Mouse (Mus musculus) forebrain, postnatal 0 days (tissue): ENCODE measurements around the gene Ttc39b. TPM values are rescaled to one million over a fixed set of nuclear protein-coding genes. Genes with fewer than 3 reads are reported as not detected.

Experiments used
- ATAC-seq: fragments of 200-750 bp; cut with Nextera tagmentation; 2 replicates; pipeline ENCODE4 v1.8.0; 2017; ENCODE audit warnings: mild to moderate bottlenecking, moderate library complexity
- DNase-seq: peaks from one replicate; pipeline ENCODE4 v3.0.0-alpha.2; 2015
- H3K27ac ChIP-seq: fragments of 300-500 bp; sonication (generic); 2 replicates; pipeline ENCODE4 v1.5.1; 2014; ENCODE audit warnings: low read depth, mild to moderate bottlenecking, antibody characterized with exemption, low read length, moderate library complexity, mixed read lengths
- H3K27me3 ChIP-seq: fragments of 300-500 bp; sonication (generic); 2 replicates; pipeline ENCODE4 v1.6.1; 2014; ENCODE audit warnings: mild to moderate bottlenecking, low read length, mixed read lengths; ENCODE audit not compliant: insufficient read depth
- H3K36me3 ChIP-seq: fragments of 300-500 bp; sonication (generic); 2 replicates; pipeline ENCODE4 v1.6.1; 2014; ENCODE audit warnings: mild to moderate bottlenecking, moderate library complexity; ENCODE audit not compliant: insufficient read depth
- H3K4me1 ChIP-seq: fragments of 300-500 bp; sonication (generic); 2 replicates; pipeline ENCODE4 v1.6.1; 2014; ENCODE audit warnings: antibody characterized with exemption; ENCODE audit not compliant: insufficient read depth
- H3K4me2 ChIP-seq: fragments of 300-500 bp; sonication (generic); 2 replicates; pipeline ENCODE4 v1.6.1; 2014; ENCODE audit warnings: low read depth, mild to moderate bottlenecking, moderate library complexity
- H3K4me3 ChIP-seq: fragments of 300-500 bp; sonication (generic); 2 replicates; pipeline ENCODE4 v1.5.1; 2014; ENCODE audit warnings: low read depth, low read length, mixed read lengths
- H3K9ac ChIP-seq: fragments of 300-500 bp; sonication (generic); 2 replicates; pipeline ENCODE4 v1.6.1; 2014; ENCODE audit warnings: mild to moderate bottlenecking
- H3K9me3 ChIP-seq: fragments of 300-500 bp; sonication (generic); 2 replicates; pipeline ENCODE4 v1.6.1; 2016; ENCODE audit warnings: low read length
- CTCF ChIP-seq: sonication (generic); IDR thresholded peaks from 2 replicates; pipeline ENCODE4 v1.5.1; 2016; ENCODE audit warnings: antibody characterized with exemption, control low read depth, low read depth
- WGBS: fragments of 180-500 bp; shearing (Covaris S2); extraction: QIAGEN DNeasy Blood & Tissue Kit; methylation state at CpG from one replicate; pipeline ENCODE4 v1.1.7; 2014; 5-methylcytosine and 5-hydroxymethylcytosine counted together
- polyA plus RNA-seq: library from polyadenylated mRNA; unstranded; fragments of >200 nt; fragmentation: Nextera tagmentation; extraction: Ambion mirVana; gene quantifications from 2 replicates; pipeline ENCODE4 v1.2.1, GENCODE M21; 2015
- total RNA-seq: library from RNA; depleted of rRNA; stranded (reverse); fragments of >200 nt; gene quantifications from 2 replicates; pipeline ENCODE4 v1.2.3, GENCODE M21; 2014

Gene Ttc39b
- total and polyA plus RNA-seq, 2 experiments from 2014 or later = 4.6 to 20.3 TPM

- no peak for ATAC-seq
- 39% methylated on average over 1 of the region's 1 CpGs for WGBS
- Histone ChIP-seq H3K4me3 (no peak overlapping the region), H3K36me3 (no peaks in the 10 kb centered on the region), H3K27ac (no peak overlapping the region), H3K9me3 (no peaks in the 10 kb centered on the region), H3K9ac (no peak overlapping the region), H3K4me1 (no peaks in the 10 kb centered on the region), H3K4me2 (no peak overlapping the region), H3K27me3 (no peaks in the 10 kb centered on the region)
- no peak for DNase-seq
- no peak for TF ChIP-seq CTCF
These were observed 136.7 kb downstream of the Ttc39b start for GRCm38 (mm10) chr4:83187324-83187723.

GRCm38 (mm10) chr4:83186448-83186847 is 137.6 kb downstream of the Ttc39b start:
- ATAC-seq = no peak
- Histone ChIP-seq H3K9me3 (no peaks in the 10 kb centered on the region), H3K36me3 (no peaks in the 10 kb centered on the region), H3K27ac (no peak overlapping the region), H3K4me2 (no peak overlapping the region), H3K9ac (no peak overlapping the region), H3K27me3 (no peaks in the 10 kb centered on the region), H3K4me3 (no peak overlapping the region), H3K4me1 (no peaks in the 10 kb centered on the region)
- no peak for TF ChIP-seq CTCF
- no peak for DNase-seq
- WGBS = 36% methylated on average over 6 of the region's 6 CpGs

GRCm38 (mm10) chr4:83183288-83183930 is 140.6 kb downstream of the Ttc39b start:
- 32% methylated on average over 9 of the region's 9 CpGs for WGBS
- Histone ChIP-seq H3K4me3 (no peak overlapping the region), H3K27me3 (no peaks in the 10 kb centered on the region), H3K4me2 (no peak overlapping the region), H3K27ac (no peak overlapping the region), H3K9me3 (no peaks in the 10 kb centered on the region), H3K9ac (no peak overlapping the region), H3K4me1 (no peaks in the 10 kb centered on the region), H3K36me3 (no peaks in the 10 kb centered on the region)
- ATAC-seq = peak; percentile 93
- peak; percentile 93 for TF ChIP-seq CTCF
- peak; percentile 88 for DNase-seq

- Histone ChIP-seq H3K4me3 (no peak overlapping the region), H3K4me2 (no peak overlapping the region), H3K9ac (no peak overlapping the region), H3K27me3 (no peaks in the 10 kb centered on the region), H3K27ac (no peak overlapping the region), H3K4me1 (no peaks in the 10 kb centered on the region), H3K9me3 (no peaks in the 10 kb centered on the region), H3K36me3 (no peaks in the 10 kb centered on the region)
- 47% methylated on average over 8 of the region's 8 CpGs for WGBS
- no peak for TF ChIP-seq CTCF
- no peak for ATAC-seq
- DNase-seq = no peak
These were observed 141.6 kb downstream of the Ttc39b start for GRCm38 (mm10) chr4:83182178-83183068.

GRCm38 (mm10) chr4:83177471-83177870 is 146.6 kb downstream of the Ttc39b start:
- Histone ChIP-seq H3K4me1 (no peaks in the 10 kb centered on the region), H3K9me3 (no peaks in the 10 kb centered on the region), H3K9ac (no peak overlapping the region), H3K36me3 (no peaks in the 10 kb centered on the region), H3K27ac (no peak overlapping the region), H3K4me2 (no peak overlapping the region), H3K27me3 (no peaks in the 10 kb centered on the region), H3K4me3 (no peak overlapping the region)
- no peak for TF ChIP-seq CTCF
- no peak for ATAC-seq
- WGBS = 96% methylated on average over 2 of the region's 2 CpGs
- no peak for DNase-seq

- DNase-seq = no peak
- H3K4me1 ChIP-seq = no peaks in the 10 kb centered on the region
- H3K9ac ChIP-seq = no peak overlapping the region
- WGBS = 64% methylated on average over 8 of the region's 8 CpGs
- H3K27ac ChIP-seq = no peak overlapping the region
- no peaks in the 10 kb centered on the region for H3K27me3 ChIP-seq
- H3K4me2 ChIP-seq = no peak overlapping the region
- ATAC-seq = no peak
- H3K9me3 ChIP-seq = no peaks in the 10 kb centered on the region
- no peaks in the 10 kb centered on the region for H3K36me3 ChIP-seq
- H3K4me3 ChIP-seq = no peak overlapping the region
- no peak for TF ChIP-seq CTCF
These were observed 149.1 kb downstream of the Ttc39b start for GRCm38 (mm10) chr4:83174946-83175345.

GRCm38 (mm10) chr4:83172278-83172677 is 151.8 kb downstream of the Ttc39b start:
- WGBS = 24% methylated on average over 3 of the region's 3 CpGs
- no peaks in the 10 kb centered on the region for H3K4me1 ChIP-seq
- H3K36me3 ChIP-seq = no peaks in the 10 kb centered on the region
- peak overlapping the region; percentile 9; the same call in 1 of the 2 replicates for H3K27ac ChIP-seq
- DNase-seq = peak; percentile 57
- H3K9me3 ChIP-seq = no peaks in the 10 kb centered on the region
- no peak for TF ChIP-seq CTCF
- no peaks in the 10 kb centered on the region for H3K27me3 ChIP-seq
- H3K4me3 ChIP-seq = no peak overlapping the region
- peak; percentile 73 for ATAC-seq
- no peak overlapping the region for H3K4me2 ChIP-seq
- no peak overlapping the region for H3K9ac ChIP-seq
